Mouse (Mus musculus) embryonic fibroblast, embryonic 13.5 days (primary cell): ENCODE data around the gene Nup107.

ENCODE experiments used
- CTCF ChIP-seq: IDR thresholded peaks from 2 replicates; pipeline ENCODE4 v1.5.1; 2011; ENCODE audit warnings: mild to moderate bottlenecking, control low read depth, low read length, moderate library complexity, borderline replicate concordance; ENCODE audit not compliant: insufficient read depth
- POLR2A ChIP-seq: IDR thresholded peaks from 2 replicates; pipeline ENCODE4 v1.6.1; 2011; ENCODE audit warnings: low read depth, mild to moderate bottlenecking, control low read depth, low read length, moderate library complexity

- TF ChIP-seq CTCF (no peak), POLR2A (no peak)
Measured at GRCm38 (mm10) chr10:117784646-117785045, 7.9 kb downstream of the Nup107 start.
